Mouse (Mus musculus): ENCODE data around the gene Bloc1s1. TPM values are rescaled to one million over a fixed set of nuclear protein-coding genes. Genes with fewer than 3 reads are reported as not detected.

Gene Bloc1s1
- polyA plus RNA-seq, 1 experiment from 2014 or later: 235 TPM

- no peak overlapping the region for H3K4me2 ChIP-seq (replicated peaks)
- peaks cover 13% of the 10 kb centered on the region; the same call in 1 of the 2 replicates for H3K4me1 ChIP-seq
- WGBS: 7% methylated on average over 5 of the region's 5 CpGs
- H3K27me3 ChIP-seq: 0 out of 2 replicates have a peak, but pooled peaks cover 3% of the 10 kb centered on the region
- no peak overlapping the region for H3K4me3 ChIP-seq
- H3K27ac ChIP-seq: no peak overlapping the region
- peaks cover 29% of the 10 kb centered on the region for H3K36me3 ChIP-seq
- no peak overlapping the region for H3K9ac ChIP-seq
- ATAC-seq (ENCODE audit: low FRiP score): no peak; the same call in 1 of the 2 replicates
- H3K9me3 ChIP-seq (replicated peaks): no peaks in the 10 kb centered on the region
Measured at GRCm38 (mm10) chr10:128913219-128913618, 10.6 kb downstream of the Bloc1s1 start.

GRCm38 (mm10) chr10:128912791-128913190 is 11.0 kb downstream of the Bloc1s1 start:
- no peak overlapping the region for H3K9ac ChIP-seq
- 87% methylated on average over 4 of the region's 4 CpGs for WGBS
- peaks cover 26% of the 10 kb centered on the region for H3K36me3 ChIP-seq
- H3K9me3 ChIP-seq (replicated peaks): no peaks in the 10 kb centered on the region
- no peak overlapping the region for H3K4me2 ChIP-seq (replicated peaks)
- peaks cover 3% of the 10 kb centered on the region; the same call in 1 of the 2 replicates for H3K27me3 ChIP-seq
- H3K4me3 ChIP-seq: no peak overlapping the region
- no peak for ATAC-seq (ENCODE audit: low FRiP score)
- H3K27ac ChIP-seq: no peak overlapping the region
- H3K4me1 ChIP-seq: peaks cover 13% of the 10 kb centered on the region; the same call in 1 of the 2 replicates

DNA sequence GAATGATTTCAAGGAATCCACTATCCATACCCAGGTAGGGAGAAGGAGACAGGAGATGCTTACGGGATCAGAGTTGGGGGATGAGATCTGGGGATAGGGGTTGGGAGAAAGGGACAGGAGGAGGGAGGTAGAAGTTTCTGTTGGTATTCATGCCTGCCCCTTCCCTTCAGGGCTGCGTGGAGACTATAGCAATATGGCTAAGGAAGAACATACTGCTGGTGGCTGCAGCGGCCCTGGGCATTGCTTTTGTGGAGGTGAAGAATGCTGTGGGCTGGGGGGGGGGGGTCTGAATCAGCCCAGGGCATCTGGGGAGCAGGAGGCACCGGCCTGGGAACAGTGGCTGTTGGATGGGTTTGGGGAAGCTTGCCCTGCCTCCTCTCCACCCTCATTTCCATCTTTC is 11.6 kb downstream of the Bloc1s1 start:
- Histone ChIP-seq H3K36me3 (peaks cover 21% of the 10 kb centered on the region), H3K27ac (no peak overlapping the region), H3K27me3 (peaks cover 3% of the 10 kb centered on the region; the same call in 1 of the 2 replicates), H3K4me3 (no peak overlapping the region), H3K9ac (no peak overlapping the region), H3K4me2 (replicated peaks) (no peak overlapping the region), H3K9me3 (replicated peaks) (no peaks in the 10 kb centered on the region), H3K4me1 (peaks cover 13% of the 10 kb centered on the region; the same call in 1 of the 2 replicates)
- ATAC-seq (ENCODE audit: low FRiP score): no peak
- WGBS: 93% methylated on average over 3 of the region's 4 CpGs

DNA sequence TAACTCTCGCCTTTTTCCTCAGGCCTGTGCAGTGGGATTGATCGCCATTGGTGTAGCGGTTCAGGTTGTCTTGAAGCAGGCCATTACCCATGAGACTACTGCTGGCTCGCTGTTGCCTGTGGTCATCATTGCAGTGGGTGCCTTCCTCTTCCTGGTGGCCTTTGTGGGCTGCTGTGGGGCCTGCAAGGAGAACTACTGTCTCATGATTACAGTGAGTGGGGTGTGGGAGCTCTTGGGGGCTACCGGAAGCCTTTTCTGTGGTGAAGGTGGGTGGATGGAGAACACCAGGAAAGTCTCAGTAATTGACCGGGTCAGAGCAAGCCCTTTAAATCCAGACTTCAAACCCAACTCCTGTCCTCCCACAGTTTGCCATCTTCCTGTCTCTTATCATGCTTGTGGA is 12.4 kb downstream of the Bloc1s1 start:
- H3K4me1 ChIP-seq: peaks cover 13% of the 10 kb centered on the region; the same call in 1 of the 2 replicates
- ATAC-seq (ENCODE audit: low FRiP score): no peak
- H3K9me3 ChIP-seq (replicated peaks): no peaks in the 10 kb centered on the region
- H3K27me3 ChIP-seq: peaks cover 3% of the 10 kb centered on the region; the same call in 1 of the 2 replicates
- 0 out of 2 replicates have a peak overlapping the region, but pooled peaks have one; percentile 81 for H3K4me3 ChIP-seq
- 0 out of 2 replicates have a peak, but pooled peaks cover 13% of the 10 kb centered on the region for H3K36me3 ChIP-seq
- no peak overlapping the region for H3K27ac ChIP-seq
- 93% methylated on average over 6 of the region's 6 CpGs for WGBS
- H3K9ac ChIP-seq: no peak overlapping the region
- peak overlapping the region; percentile 85 for H3K4me2 ChIP-seq (replicated peaks)

- peak overlapping the region; percentile 81 for H3K4me3 ChIP-seq
- H3K4me2 ChIP-seq (replicated peaks): peak overlapping the region; percentile 85
- H3K36me3 ChIP-seq: 0 out of 2 replicates have a peak, but pooled peaks cover 9% of the 10 kb centered on the region
- peak overlapping the region; percentile 75 for H3K27ac ChIP-seq
- H3K27me3 ChIP-seq: peaks cover 3% of the 10 kb centered on the region; the same call in 1 of the 2 replicates
- ATAC-seq (ENCODE audit: low FRiP score): peak; percentile 17
- H3K9ac ChIP-seq: peak overlapping the region; percentile 87
- WGBS: 3% methylated on average over 60 of the region's 66 CpGs
- H3K4me1 ChIP-seq: peaks cover 13% of the 10 kb centered on the region; the same call in 1 of the 2 replicates
- no peaks in the 10 kb centered on the region for H3K9me3 ChIP-seq (replicated peaks)
Measured at GRCm38 (mm10) chr10:128910066-128910841, 13.6 kb downstream of the Bloc1s1 start.

DNA sequence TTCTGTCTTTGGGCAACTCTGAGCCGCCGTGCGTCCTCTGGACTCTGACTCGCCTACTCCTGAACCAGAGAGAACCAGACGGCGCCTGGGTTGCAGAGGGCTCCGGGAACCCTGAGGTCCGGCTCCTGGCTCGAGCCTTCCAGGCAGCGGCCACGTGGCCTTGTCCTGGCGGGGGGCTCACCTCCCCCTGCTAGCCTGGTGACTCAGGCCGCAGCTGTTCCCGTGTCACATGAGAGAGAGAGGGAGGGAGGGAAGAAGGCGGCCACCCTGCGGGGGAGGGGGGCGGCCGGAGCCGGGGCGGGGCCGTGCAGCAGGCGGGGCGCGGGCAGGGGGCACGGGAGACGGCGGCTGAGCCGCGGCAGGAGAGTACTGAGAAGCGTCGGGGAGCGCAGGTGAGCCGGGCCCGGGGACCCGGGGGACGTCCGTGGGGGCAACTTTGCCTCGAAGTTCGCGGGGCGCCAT is 14.2 kb downstream of the Bloc1s1 start:
- H3K27me3 ChIP-seq: peaks cover 3% of the 10 kb centered on the region; the same call in 1 of the 2 replicates
- H3K36me3 ChIP-seq: 0 out of 2 replicates have a peak, but pooled peaks cover 7% of the 10 kb centered on the region
- peaks cover 13% of the 10 kb centered on the region; the same call in 1 of the 2 replicates for H3K4me1 ChIP-seq
- H3K9ac ChIP-seq: peak overlapping the region; percentile 87
- peak overlapping the region; percentile 75 for H3K27ac ChIP-seq
- 0% methylated on average over 34 of the region's 41 CpGs for WGBS
- peak overlapping the region; percentile 81 for H3K4me3 ChIP-seq
- H3K4me2 ChIP-seq (replicated peaks): peak overlapping the region; percentile 85
- H3K9me3 ChIP-seq (replicated peaks): no peaks in the 10 kb centered on the region
- ATAC-seq (ENCODE audit: low FRiP score): peak; percentile 75

- Histone ChIP-seq H3K36me3 (0 out of 2 replicates have a peak, but pooled peaks cover under 1% of the 10 kb centered on the region), H3K9ac (peak overlapping the region; percentile 87), H3K9me3 (replicated peaks) (no peaks in the 10 kb centered on the region), H3K4me3 (peak overlapping the region; percentile 81), H3K4me2 (replicated peaks) (peak overlapping the region; percentile 85), H3K27ac (peak overlapping the region; percentile 75), H3K4me1 (peaks cover 13% of the 10 kb centered on the region; the same call in 1 of the 2 replicates), H3K27me3 (peaks cover 3% of the 10 kb centered on the region; the same call in 1 of the 2 replicates)
- 58% methylated on average over 13 of the region's 13 CpGs for WGBS
- ATAC-seq (ENCODE audit: low FRiP score): no peak; the same call in 1 of the 2 replicates
Measured at GRCm38 (mm10) chr10:128908778-128909448, 14.9 kb downstream of the Bloc1s1 start.

GRCm38 (mm10) chr10:128904812-128905211 is 19.0 kb downstream of the Bloc1s1 start:
- Histone ChIP-seq H3K27me3 (no peaks in the 10 kb centered on the region; the same call in 1 of the 2 replicates), H3K9ac (no peak overlapping the region), H3K4me2 (replicated peaks) (no peak overlapping the region), H3K4me3 (no peak overlapping the region), H3K36me3 (no peaks in the 10 kb centered on the region), H3K4me1 (peaks cover 7% of the 10 kb centered on the region; the same call in 1 of the 2 replicates), H3K27ac (no peak overlapping the region), H3K9me3 (replicated peaks) (no peaks in the 10 kb centered on the region)
- 67% methylated on average over 5 of the region's 5 CpGs for WGBS
- ATAC-seq (ENCODE audit: low FRiP score): no peak

DNA sequence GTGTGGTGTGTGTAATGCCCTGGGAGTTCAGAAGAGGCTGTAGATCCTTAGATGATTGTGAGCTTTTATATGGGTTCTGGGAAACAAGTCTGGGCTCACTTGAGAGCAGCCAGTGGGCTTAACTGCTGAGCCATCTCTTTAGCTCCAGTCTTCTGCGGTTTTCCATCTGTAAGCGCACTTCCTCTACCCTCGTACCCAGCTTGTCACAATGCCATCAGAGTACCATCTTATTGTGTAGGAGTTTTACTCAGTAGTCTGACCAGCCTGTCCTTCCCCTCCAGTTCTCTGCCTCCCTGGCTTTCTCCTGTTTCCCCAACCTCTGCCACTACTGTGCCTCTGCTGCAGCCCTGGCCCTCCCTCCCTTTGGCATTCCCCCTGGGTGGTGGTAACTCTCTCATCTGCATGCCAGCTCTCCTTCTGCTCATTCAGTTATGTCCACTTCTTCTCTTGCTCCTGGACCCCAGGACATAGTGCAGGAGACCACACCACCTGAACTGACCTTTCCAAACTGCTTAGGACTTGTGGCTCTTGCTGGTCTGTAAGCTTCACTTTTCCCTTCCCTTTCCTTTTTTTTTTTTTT is 21.3 kb downstream of the Bloc1s1 start:
- Histone ChIP-seq H3K36me3 (no peaks in the 10 kb centered on the region), H3K4me1 (no peaks in the 10 kb centered on the region), H3K9ac (no peak overlapping the region), H3K27me3 (peaks cover 3% of the 10 kb centered on the region), H3K27ac (no peak overlapping the region), H3K4me2 (replicated peaks) (no peak overlapping the region), H3K9me3 (replicated peaks) (no peaks in the 10 kb centered on the region), H3K4me3 (no peak overlapping the region)
- ATAC-seq (ENCODE audit: low FRiP score): no peak
- 82% methylated on average over 3 of the region's 3 CpGs for WGBS

GRCm38 (mm10) chr10:128901409-128901808 is 22.4 kb downstream of the Bloc1s1 start:
- H3K4me3 ChIP-seq: no peak overlapping the region
- H3K36me3 ChIP-seq: no peaks in the 10 kb centered on the region
- H3K9me3 ChIP-seq (replicated peaks): no peaks in the 10 kb centered on the region
- no peak overlapping the region for H3K4me2 ChIP-seq (replicated peaks)
- no peak for ATAC-seq (ENCODE audit: low FRiP score)
- H3K4me1 ChIP-seq: peaks cover 4% of the 10 kb centered on the region; the same call in 1 of the 2 replicates
- H3K9ac ChIP-seq: no peak overlapping the region
- H3K27me3 ChIP-seq: peaks cover 12% of the 10 kb centered on the region
- H3K27ac ChIP-seq: no peak overlapping the region
- WGBS: 71% methylated on average over 1 of the region's 1 CpGs

DNA sequence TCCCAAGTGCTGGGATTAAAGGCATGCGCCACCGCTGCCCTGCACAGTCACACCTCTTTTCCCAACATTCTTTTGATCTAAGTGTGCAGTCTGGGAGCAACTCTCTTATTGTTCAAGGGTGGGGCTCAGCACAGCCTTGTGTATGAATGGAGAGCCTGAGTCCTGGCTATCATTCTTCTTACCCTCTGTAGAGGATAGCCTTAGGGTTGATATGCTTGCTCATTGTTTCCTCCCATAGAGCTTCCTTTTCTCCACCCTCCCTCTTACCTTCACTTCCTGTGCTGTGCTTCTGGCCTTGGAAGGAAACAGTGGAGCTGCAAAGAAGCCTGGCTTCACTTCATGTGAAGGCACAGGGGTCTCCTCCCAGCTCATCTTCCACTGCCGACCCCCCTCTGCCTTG is 23.1 kb downstream of the Bloc1s1 start, which contains the start of gene Cd63:
Cd63 (plus strand) TSS at position 292 of the 400 bp plus-strand sequence.
- Histone ChIP-seq H3K4me1 (peaks cover 10% of the 10 kb centered on the region), H3K27me3 (peaks cover 19% of the 10 kb centered on the region), H3K9ac (no peak within 1 kb of the TSS), H3K9me3 (replicated peaks) (no peaks in the 10 kb centered on the region), H3K36me3 (no peaks in the 10 kb centered on the region), H3K4me3 (no peak within 1 kb of the TSS), H3K27ac (no peak within 1 kb of the TSS), H3K4me2 (replicated peaks) (no peak within 1 kb of the TSS)
- 82% methylated on average over 3 of the region's 3 CpGs for WGBS
- no peak for ATAC-seq (ENCODE audit: low FRiP score)

Data from hindbrain, embryonic 12.5 days (tissue).